Mouse (Mus musculus) intestine, postnatal 0 days (tissue): ENCODE measurements around the gene Taf6. TPM values are rescaled to one million over a fixed set of nuclear protein-coding genes. Genes with fewer than 3 reads are reported as not detected.

Experiments used
- ATAC-seq: fragments of 200-750 bp; cut with Nextera tagmentation; 2 replicates; pipeline ENCODE4 v1.8.0; 2017; ENCODE audit warnings: mild to moderate bottlenecking, moderate TSS enrichment, moderate library complexity
- H3K27ac ChIP-seq: fragments of 300-500 bp; sonication (generic); 2 replicates; pipeline ENCODE4 v1.5.1; 2014; ENCODE audit warnings: mild to moderate bottlenecking, low read depth, low read length, moderate library complexity
- H3K27me3 ChIP-seq: fragments of 300-500 bp; sonication (generic); replicated peaks from 2 replicates; pipeline ENCODE4 v1.6.1; 2014; ENCODE audit warnings: low read length, mixed read lengths; ENCODE audit not compliant: control insufficient read depth, insufficient read depth
- H3K36me3 ChIP-seq: fragments of 300-500 bp; sonication (generic); 2 replicates; pipeline ENCODE4 v1.6.1; 2014; ENCODE audit warnings: mild to moderate bottlenecking, moderate library complexity; ENCODE audit not compliant: control insufficient read depth, insufficient read depth
- H3K4me1 ChIP-seq: fragments of 300-500 bp; sonication (generic); replicated peaks from 2 replicates; pipeline ENCODE4 v1.6.1; 2014; ENCODE audit warnings: antibody characterized with exemption, low read length, mixed read lengths; ENCODE audit not compliant: control insufficient read depth, insufficient read depth
- H3K4me2 ChIP-seq: fragments of 300-500 bp; sonication (generic); replicated peaks from 2 replicates; pipeline ENCODE4 v1.6.1; 2014; ENCODE audit warnings: low read depth, mild to moderate bottlenecking, moderate library complexity
- H3K4me3 ChIP-seq: fragments of 300-500 bp; sonication (generic); 2 replicates; pipeline ENCODE4 v1.5.1; 2014; ENCODE audit warnings: low read depth, low read length
- H3K9ac ChIP-seq: fragments of 300-500 bp; sonication (generic); 2 replicates; pipeline ENCODE4 v1.6.1; 2014; ENCODE audit warnings: mild to moderate bottlenecking, low read depth, low read length
- H3K9me3 ChIP-seq: fragments of 300-500 bp; sonication (generic); 2 replicates; pipeline ENCODE4 v1.6.1; 2016; ENCODE audit warnings: mixed run types; ENCODE audit not compliant: control insufficient read depth
- CTCF ChIP-seq: sonication (generic); IDR thresholded peaks from 2 replicates; pipeline ENCODE4 v1.5.1; 2016; ENCODE audit warnings: low read depth, mild to moderate bottlenecking, control low read depth, antibody characterized with exemption, moderate library complexity
- WGBS: fragments of 180-500 bp; shearing (Covaris S2); extraction: QIAGEN DNeasy Blood & Tissue Kit; methylation state at CpG from one replicate; pipeline ENCODE4 v1.1.7; 2014; 5-methylcytosine and 5-hydroxymethylcytosine counted together
- microRNA counts: library from miRNA; unstranded; fragments of <30 nt; microRNA quantifications from one replicate; lab custom pipeline; 2016
- microRNA-seq: library from miRNA; unstranded; fragments of <30 nt; microRNA quantifications from one replicate; pipeline ENCODE4, GENCODE M21; 2016
- polyA plus RNA-seq: library from polyadenylated mRNA; unstranded; fragments of >200 nt; fragmentation: Nextera tagmentation; extraction: Ambion mirVana; gene quantifications from 2 replicates; pipeline ENCODE4 v1.2.1, GENCODE M21; 2015

The Taf6 gene
- polyA plus RNA-seq, 1 experiment from 2014 or later: 23.5 TPM

- H3K9me3 ChIP-seq: no peaks in the 10 kb centered on the region
- peak; percentile 80 for TF ChIP-seq CTCF
- WGBS: 57% methylated on average over 8 of the region's 8 CpGs
- H3K4me3 ChIP-seq: no peak overlapping the region
- peak; percentile 55; the same call in 1 of the 2 replicates for ATAC-seq
- no peak overlapping the region for H3K27ac ChIP-seq
- H3K4me2 ChIP-seq: no peak overlapping the region
- H3K36me3 ChIP-seq: peaks cover 18% of the 10 kb centered on the region
- H3K9ac ChIP-seq: no peak overlapping the region
- no peaks in the 10 kb centered on the region for H3K4me1 ChIP-seq
- no peaks in the 10 kb centered on the region for H3K27me3 ChIP-seq
These were observed 49.2 kb downstream of the Taf6 start for GRCm38 (mm10) chr5:138137935-138138549.

DNA sequence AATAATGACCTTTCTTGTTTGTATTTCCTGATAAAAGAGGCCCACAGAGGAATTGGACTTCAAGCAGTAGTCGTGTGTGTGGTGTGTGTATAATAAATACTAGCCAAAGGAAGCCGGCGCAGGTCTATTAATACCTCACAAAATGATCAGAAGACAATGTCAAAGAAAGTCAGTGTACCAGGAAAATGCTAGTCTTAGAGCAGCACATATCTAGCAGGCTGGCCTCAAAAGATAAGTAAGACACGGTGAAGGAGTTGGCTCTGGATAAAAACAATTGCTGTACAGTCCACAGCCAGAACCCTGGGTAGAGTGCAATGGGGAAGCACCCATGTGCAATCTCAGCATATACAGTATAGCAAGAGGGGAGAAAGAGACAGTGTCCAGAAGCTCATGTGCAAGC lies 50.0 kb downstream of the Taf6 start:
- H3K4me1 ChIP-seq: no peaks in the 10 kb centered on the region
- peak; percentile 42 for ATAC-seq
- H3K4me2 ChIP-seq: no peak overlapping the region
- H3K9ac ChIP-seq: no peak overlapping the region
- H3K9me3 ChIP-seq: no peaks in the 10 kb centered on the region
- no peaks in the 10 kb centered on the region for H3K27me3 ChIP-seq
- H3K36me3 ChIP-seq: peaks cover 23% of the 10 kb centered on the region
- H3K27ac ChIP-seq: peak overlapping the region; percentile 57; the same call in 1 of the 2 replicates
- WGBS: 22% methylated on average over 4 of the region's 4 CpGs
- no peak for TF ChIP-seq CTCF
- no peak overlapping the region for H3K4me3 ChIP-seq

- peak; percentile 56 for ATAC-seq
- Histone ChIP-seq H3K27ac (peak overlapping the region; percentile 35; the same call in 1 of the 2 replicates), H3K4me3 (no peak overlapping the region), H3K9ac (no peak overlapping the region), H3K9me3 (no peaks in the 10 kb centered on the region), H3K27me3 (no peaks in the 10 kb centered on the region), H3K36me3 (peaks cover 57% of the 10 kb centered on the region), H3K4me2 (no peak overlapping the region), H3K4me1 (no peaks in the 10 kb centered on the region)
- no peak for TF ChIP-seq CTCF
- 63% methylated on average over 5 of the region's 5 CpGs for WGBS
These were observed 54.7 kb downstream of the Taf6 start for GRCm38 (mm10) chr5:138132425-138133064.

MicroRNAs within 50 kb of the gene (microRNA counts, 519-probe panel; counts per million panel counts)
- microRNA mmu-miR-106b (lab: Ali Mortazavi, UCI) (4,784 counts per million, percentile 81 among the panel's probes with 10 or more counts), microRNA mmu-miR-25 (lab: Ali Mortazavi, UCI) (5,540 counts per million, percentile 91 among the panel's probes with 10 or more counts), microRNA mmu-miR-93 (lab: Ali Mortazavi, UCI) (4,516 counts per million, percentile 71 among the panel's probes with 10 or more counts)

Small RNA genes lying within 50 kb of the gene (microRNA-seq; reads per million reads assigned to microRNA genes)
- 3,371 reads per million, percentile 87 among the genes with 10 or more reads in this experiment for gene Mir106b
- gene Mir25: 577 reads per million, percentile 70 among the genes with 10 or more reads in this experiment
- gene Mir93: 4,794 reads per million, percentile 90 among the genes with 10 or more reads in this experiment

Other genes starting within 250 kb of the Taf6 start
- 0.69 and 1.0 TPM in 2 replicates for gene Gjc3, start 224.4 kb downstream of the Taf6 start, polyA plus RNA-seq
- not detected in 2 replicates for gene Azgp1, start 205.9 kb downstream of the Taf6 start, polyA plus RNA-seq
- gene Smok3a, start 166.2 kb downstream of the Taf6 start, polyA plus RNA-seq: not detected in 2 replicates
- gene Smok3b, start 166.0 kb downstream of the Taf6 start, polyA plus RNA-seq: not detected in 2 replicates
- gene Smok3c, start 134.3 kb downstream of the Taf6 start, polyA plus RNA-seq: not detected in 2 replicates
- gene Zkscan1, start 102.4 kb downstream of the Taf6 start, polyA plus RNA-seq: 5.6 and 6.5 TPM in 2 replicates
- 17.9 and 19.2 TPM in 2 replicates for gene Zscan21, start 70.5 kb downstream of the Taf6 start, polyA plus RNA-seq
- gene Zfp113, start 31.7 kb downstream of the Taf6 start, polyA plus RNA-seq: 4.5 and 6.1 TPM in 2 replicates
- gene Cops6, start 26.4 kb downstream of the Taf6 start, polyA plus RNA-seq: 154 and 161 TPM in 2 replicates
- 4.8 and 5.5 TPM in 2 replicates for gene Ap4m1, start 15.4 kb downstream of the Taf6 start, polyA plus RNA-seq
- gene Mcm7, start 15.0 kb downstream of the Taf6 start, polyA plus RNA-seq: 35.9 and 39.1 TPM in 2 replicates
- gene Cnpy4, start within 50 bp of the Taf6 start, polyA plus RNA-seq: 12.1 and 13.0 TPM in 2 replicates
- gene Mblac1, start 6.9 kb upstream of the Taf6 start, polyA plus RNA-seq: 5.2 and 6.0 TPM in 2 replicates
- gene Nxpe5, start 38.4 kb upstream of the Taf6 start, polyA plus RNA-seq: 0.07 and 0.12 TPM in 2 replicates
- 124 and 135 TPM in 2 replicates for gene Lamtor4, start 68.0 kb upstream of the Taf6 start, polyA plus RNA-seq
- gene BC037034, start 76.6 kb upstream of the Taf6 start, polyA plus RNA-seq: 4.4 and 4.8 TPM in 2 replicates
- gene Gal3st4, start 85.4 kb upstream of the Taf6 start, polyA plus RNA-seq: 0.63 and 0.65 TPM in 2 replicates
- gene Gm43720, start 92.5 kb upstream of the Taf6 start, polyA plus RNA-seq: 0.07 TPM in 2 replicates
- gene Gpc2, start 92.6 kb upstream of the Taf6 start, polyA plus RNA-seq: 1.4 TPM in 2 replicates
- 6.3 and 7.5 TPM in 2 replicates for gene Stag3, start 92.8 kb upstream of the Taf6 start, polyA plus RNA-seq
- 0.21 TPM in 1 of 2 replicates, not detected in the other for gene Pvrig, start 154.5 kb upstream of the Taf6 start, polyA plus RNA-seq